20 mouse cellular contexts compared by ENCODE assay signal in genomic region chr10:41218897-41219296, GRCm38 (mm10).
"Had no signal": no experiment of that assay in that cellular context is flagged by ENCODE, and none has a peak within 500 bp of the region (broad histone marks: within the 10 kb centered on the region; RNA-seq: fewer than 3 reads in every experiment).

No protein-coding gene starts in this region.

- H3K27me3 ChIP-seq: limb, embryonic 13.5 days; liver, embryonic 15.5 days; neural tube, embryonic 12.5 days; neural tube, embryonic 15.5 days; stomach, embryonic 15.5 days had no signal

- H3K9me3 ChIP-seq: limb, embryonic 10.5 days; limb, embryonic 13.5 days; liver, embryonic 15.5 days; neural tube, embryonic 12.5 days; neural tube, embryonic 15.5 days; stomach, embryonic 15.5 days had no signal

- H3K4me2 ChIP-seq: limb, embryonic 13.5 days; liver, embryonic 15.5 days; neural tube, embryonic 12.5 days; neural tube, embryonic 15.5 days; stomach, embryonic 15.5 days had no signal

- DNase-seq: kidney, adult 2 months; kidney, postnatal 25 days; layer of hippocampus, adult 9-11 months; liver; lung, adult 2 months; lung, postnatal 14 days; right cerebral cortex, adult 18-20 months; right cerebral cortex, postnatal 14 days; right cerebral cortex, postnatal 4 days; thymus, postnatal 25 days had no signal

- H3K4me3 ChIP-seq: layer of hippocampus, adult 2 months; limb, embryonic 10.5 days; limb, embryonic 13.5 days; liver, embryonic 15.5 days; neural tube, embryonic 12.5 days; neural tube, embryonic 15.5 days; stomach, embryonic 15.5 days had no signal

- H3K9ac ChIP-seq: limb, embryonic 13.5 days; liver, embryonic 15.5 days; neural tube, embryonic 12.5 days; neural tube, embryonic 15.5 days; stomach, embryonic 15.5 days had no signal

- H3K27ac ChIP-seq: kidney, postnatal 0 days; layer of hippocampus, adult 2 months; limb, embryonic 10.5 days; limb, embryonic 13.5 days; liver, embryonic 15.5 days; macrophage; neural tube, embryonic 12.5 days; neural tube, embryonic 15.5 days; stomach, embryonic 15.5 days had no signal

- H3K4me1 ChIP-seq: limb, embryonic 10.5 days; neural tube, embryonic 12.5 days; neural tube, embryonic 15.5 days; stomach, embryonic 15.5 days had no signal

- ATAC-seq: intestine, postnatal 0 days had no signal

- H3K36me3 ChIP-seq: limb, embryonic 10.5 days; limb, embryonic 13.5 days; liver, embryonic 15.5 days; stomach, embryonic 15.5 days had no signal
